Mouse (Mus musculus) erythroblast, embryonic 14.5 days (primary cell): Measurements from ENCODE around the gene Cebpa.

Experiments
- GATA1 ChIP-seq: IDR thresholded peaks from 2 replicates; pipeline ENCODE4 v1.6.1; 2012; ENCODE audit warnings: low read length, inconsistent platforms, mixed read lengths
- TAL1 ChIP-seq: IDR thresholded peaks from 3 replicates; pipeline ENCODE4 v1.6.1; 2012; ENCODE audit warnings: low read length, inconsistent platforms, mixed read lengths

- no peak for TF ChIP-seq TAL1
- TF ChIP-seq GATA1 = no peak
Observed at GRCm38 (mm10) chr7:35149616-35150433, 30.7 kb downstream of the Cebpa start.
